Mouse (Mus musculus): ENCODE results near the gene Kmt2e.

- TF ChIP-seq CTCF (IDR thresholded peaks at IDR 0.05) (no peak), POLR2A (IDR thresholded peaks at IDR 0.05; ENCODE audit: insufficient read depth, low read depth, low read length) (no peak)
Measured at GRCm38 (mm10) chr5:23483811-23484210, 49.6 kb downstream of the Kmt2e start.

Measured in heart, adult 2 months (tissue).